Mouse (Mus musculus) G1E (cell line): ENCODE results near the gene Slc24a2.

ENCODE experiments used
- CTCF ChIP-seq: IDR thresholded peaks from 2 replicates; pipeline ENCODE4 v1.5.1; 2012; ENCODE audit warnings: low read depth, low read length, inconsistent platforms, mixed read lengths
- GATA1 ChIP-seq: IDR thresholded peaks from 2 replicates; pipeline ENCODE4 v1.6.1; 2012; ENCODE audit warnings: borderline replicate concordance, low read length, inconsistent platforms, mixed read lengths

DNA sequence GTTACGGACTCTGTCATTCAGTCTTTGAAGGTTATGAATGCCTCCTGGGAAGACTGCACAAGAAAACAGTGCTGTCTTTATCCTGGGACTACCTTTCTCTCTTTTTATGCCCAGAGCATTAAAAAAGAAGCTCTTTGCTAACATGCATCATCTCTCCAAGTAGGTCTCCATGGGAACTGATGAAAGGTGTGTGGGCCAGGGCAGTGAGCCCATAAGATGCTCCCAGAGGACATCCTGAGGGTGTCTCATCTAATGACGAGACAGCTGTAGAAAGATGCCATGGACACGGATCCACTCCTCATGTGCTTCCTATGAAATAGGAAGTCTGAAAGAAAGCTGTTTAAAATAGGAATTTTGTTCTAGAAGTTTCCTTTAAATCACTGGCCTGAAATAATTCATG, 212.8 kb downstream of the Slc24a2 start:
- TF ChIP-seq CTCF: no peak
- TF ChIP-seq GATA1: no peak
